Mouse (Mus musculus) T-cell, adult 2 months (primary cell): ENCODE data around the gene Lrrc34.

Experiments used
- DNase-seq: peaks from one replicate; pipeline ENCODE4 v3.0.0; 2022; ENCODE audit warnings: low spot score

The Lrrc34 gene

GRCm38 (mm10) chr3:30599711-30600545 lies 47.7 kb downstream of the Lrrc34 start, which contains the start of gene Actrt3:
Gene Actrt3 (minus strand): TSS chr3:30599939.
- DNase-seq: peak; percentile 58

- DNase-seq: no peak
Observed at GRCm38 (mm10) chr3:30597271-30597670, 50.4 kb downstream of the Lrrc34 start.

- DNase-seq: peak; percentile 11
Observed at GRCm38 (mm10) chr3:30595111-30595832, 52.4 kb downstream of the Lrrc34 start.

GRCm38 (mm10) chr3:30593719-30594485 lies 53.8 kb downstream of the Lrrc34 start:
- DNase-seq: peak; percentile 29

- DNase-seq: peak; percentile 28
Observed at GRCm38 (mm10) chr3:30592418-30592853, 55.2 kb downstream of the Lrrc34 start.

- no peak for DNase-seq
Observed at GRCm38 (mm10) chr3:30588865-30589264, 58.8 kb downstream of the Lrrc34 start.
